Mouse (Mus musculus) heart, postnatal 4 days (tissue): ENCODE data around the gene Tpi1. TPM values are rescaled to one million over a fixed set of nuclear protein-coding genes. Genes with fewer than 3 reads are reported as not detected.
"Not testable (repeated sequence)": the region's sequence is repeated elsewhere in the genome, so short reads cannot be mapped to it uniquely, and the experiment has no call there.

Experiments used
- DNase-seq: peaks from one replicate; pipeline ENCODE4 v3.0.0; 2021
- total RNA-seq, 2 experiments: library from RNA; stranded (reverse); gene quantifications; 2 replicates each; pipeline ENCODE4 v1.2.3; 2021

Tpi1 gene
- total RNA-seq, 2 experiments from 2014 or later: 977 to 982 TPM

GRCm38 (mm10) chr6:124808358-124809012 is 5.6 kb downstream of the Tpi1 start, which contains the start of gene Spsb2:
TSS of gene Spsb2 (plus strand) at chr6:124808661.
- DNase-seq: peak; percentile 82

DNA sequence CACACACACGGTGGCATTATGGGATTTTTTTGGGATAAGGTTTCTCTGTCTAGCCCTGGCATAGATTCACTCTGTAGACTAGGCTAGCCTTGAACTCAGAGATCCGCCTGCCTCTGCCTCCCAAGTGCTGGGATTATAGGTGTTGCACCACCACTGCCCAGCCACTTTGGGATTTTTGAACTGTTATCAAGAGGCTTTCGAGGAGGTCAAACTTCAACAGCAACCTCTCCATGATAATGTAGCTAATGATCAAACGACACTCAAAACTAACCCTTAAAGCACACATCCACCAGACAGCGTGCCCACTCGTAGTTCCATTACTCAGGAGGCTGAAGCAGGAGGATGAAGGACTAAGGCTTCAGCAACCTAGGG is 6.1 kb downstream of the Tpi1 start:
- DNase-seq: no peak

DNA sequence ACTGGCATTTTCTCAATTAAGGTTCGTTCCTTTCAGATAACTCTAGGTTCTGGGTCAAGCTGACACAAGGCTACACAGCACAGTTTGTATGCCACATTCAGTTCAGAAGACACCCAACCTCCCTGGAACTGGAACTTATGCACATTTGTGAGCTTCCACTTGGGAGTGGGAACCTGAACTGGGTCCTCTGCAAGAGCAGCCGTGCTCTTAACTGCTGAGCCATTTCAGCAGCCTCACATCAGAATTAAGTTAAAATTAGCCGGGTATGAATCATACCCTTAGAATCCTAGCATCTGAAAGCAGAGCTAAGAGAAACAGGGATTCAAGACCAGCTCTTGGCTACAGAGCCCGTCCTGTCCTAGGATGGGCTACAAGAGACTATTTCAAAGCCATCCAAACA is 6.7 kb downstream of the Tpi1 start:
- no peak for DNase-seq

DNA sequence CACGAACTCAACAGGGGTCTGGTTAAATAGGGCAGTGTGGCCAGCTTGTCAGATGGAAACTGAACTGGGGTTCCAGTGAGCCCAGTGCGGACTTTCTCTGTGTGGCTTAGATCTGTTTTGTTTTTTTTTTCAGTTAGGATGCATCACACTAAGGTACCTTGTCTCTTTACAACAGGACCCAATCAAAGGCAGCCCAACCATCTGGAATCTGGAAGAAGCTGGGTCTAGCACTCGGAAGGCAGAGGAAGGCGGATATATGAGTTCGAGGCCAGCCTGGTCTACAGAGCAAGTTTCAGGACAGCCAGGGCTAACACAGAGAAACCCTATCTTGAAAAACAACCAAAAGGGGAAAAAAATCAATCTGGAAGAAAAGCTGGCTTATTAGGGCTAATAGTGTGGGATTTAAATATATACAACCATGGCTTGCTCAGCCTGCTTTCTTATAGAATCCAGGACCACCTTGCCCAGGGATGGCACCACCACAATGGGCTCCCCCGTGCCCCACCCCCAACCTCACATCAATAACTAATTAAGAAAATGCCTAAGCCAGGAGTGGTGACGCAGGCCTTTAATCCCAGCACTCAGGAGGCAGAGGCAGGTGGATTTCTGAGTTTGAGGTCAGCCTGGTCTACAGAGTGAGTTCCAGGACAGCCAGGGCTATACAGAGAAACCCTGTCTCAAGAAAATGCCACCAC is 7.5 kb downstream of the Tpi1 start:
- DNase-seq: no peak

- peak; percentile 95 for DNase-seq
Measured at GRCm38 (mm10) chr6:124805341-124806321, 8.5 kb downstream of the Tpi1 start.

DNA sequence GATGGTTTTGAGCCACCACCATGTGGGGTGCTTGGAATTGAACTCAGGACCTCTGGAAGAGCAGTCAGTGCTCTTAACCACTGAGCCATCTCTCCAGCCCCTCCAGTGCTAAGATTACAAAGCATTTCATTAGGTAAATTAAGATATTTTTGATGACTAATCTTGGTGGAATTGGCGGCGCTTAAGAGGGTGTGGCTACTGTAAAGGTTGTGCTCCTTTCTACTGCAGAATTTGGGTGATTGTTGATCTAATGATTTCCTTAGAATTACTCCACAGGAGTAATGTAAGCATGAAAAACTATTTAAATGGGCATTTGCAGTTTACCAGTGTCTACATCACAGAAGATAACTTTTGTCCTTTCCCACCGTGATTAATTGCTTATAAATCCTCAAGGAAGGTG is 9.8 kb downstream of the Tpi1 start:
- DNase-seq: no peak

DNA sequence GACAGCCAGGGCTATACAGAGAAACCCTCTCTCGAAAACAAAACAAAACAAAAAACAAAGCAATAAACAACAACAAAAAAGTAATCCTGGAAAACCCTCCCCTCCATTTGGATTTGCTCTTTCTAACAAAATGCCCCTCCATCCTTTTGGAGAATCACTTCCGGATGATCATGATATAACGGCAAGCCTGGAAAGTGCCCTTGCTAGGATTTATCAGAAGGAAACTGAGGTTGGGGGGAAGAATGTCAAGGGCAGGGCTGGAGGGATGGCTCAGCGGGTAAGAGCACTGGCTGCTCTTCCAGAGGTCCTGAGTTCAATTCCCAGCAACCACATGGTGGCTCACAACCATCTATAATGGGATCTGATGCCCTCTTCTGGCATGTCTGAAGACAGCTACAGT is 10.4 kb downstream of the Tpi1 start:
- DNase-seq: not testable (repeated sequence)

DNA sequence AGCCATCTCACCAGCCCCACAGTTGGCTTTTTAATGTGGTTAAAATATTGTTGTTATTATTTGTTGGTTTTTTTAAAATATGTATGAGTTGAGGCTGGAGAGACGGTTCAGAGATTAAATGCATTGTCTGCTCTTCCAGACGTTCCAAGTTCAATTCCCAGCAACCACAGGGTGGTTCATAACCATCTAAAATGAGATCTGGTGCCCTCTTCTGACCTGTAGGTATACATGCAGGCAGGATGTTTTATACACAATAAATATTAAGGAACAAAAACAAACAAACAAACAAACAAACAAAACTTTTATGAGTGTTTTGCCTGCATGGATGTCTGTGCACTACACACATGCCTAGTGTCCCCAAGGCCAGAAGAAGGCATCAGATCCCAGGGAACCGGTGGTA is 11.0 kb downstream of the Tpi1 start:
- DNase-seq: no peak

DNA sequence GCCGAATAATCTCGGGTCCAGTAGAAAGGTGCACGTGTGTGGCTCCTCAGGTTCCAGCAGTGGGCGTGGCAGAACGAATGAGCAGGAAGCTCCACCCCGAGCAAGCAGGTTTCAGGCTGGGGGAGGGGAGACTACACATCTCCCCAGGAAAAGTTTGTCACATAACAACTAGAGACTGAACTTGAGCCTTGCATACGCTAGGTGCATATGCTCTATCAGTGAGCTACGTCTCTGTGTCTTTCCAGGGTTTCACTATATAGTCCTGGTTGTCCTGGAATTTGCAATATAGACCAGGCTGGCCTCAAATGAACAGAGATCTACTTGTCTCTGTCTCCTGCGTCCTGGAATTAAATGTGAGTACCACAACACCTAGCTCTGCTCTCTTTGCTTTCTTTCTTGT is 11.7 kb downstream of the Tpi1 start:
- DNase-seq: not testable (repeated sequence)

GRCm38 (mm10) chr6:124796200-124796599 is 17.9 kb downstream of the Tpi1 start:
- no peak for DNase-seq

DNA sequence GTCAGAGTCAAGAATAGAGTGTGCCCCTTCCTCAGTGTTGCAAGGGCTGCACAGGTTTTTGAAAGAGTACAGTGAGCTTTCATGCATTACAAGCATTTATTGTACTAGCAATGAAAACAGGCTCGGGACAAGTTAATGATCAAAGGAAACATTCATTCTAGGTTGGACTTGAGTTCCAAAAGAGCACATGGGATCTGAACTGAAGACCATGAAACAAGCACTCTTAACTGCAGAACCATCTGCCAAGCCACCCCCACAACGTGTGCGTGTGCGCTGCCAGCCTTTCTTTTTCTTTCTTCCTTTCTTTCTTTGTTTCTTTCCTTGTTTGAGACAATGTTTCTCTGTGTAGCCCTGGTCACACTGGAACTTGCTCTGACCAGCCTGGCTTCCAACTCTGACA is 18.3 kb downstream of the Tpi1 start:
- DNase-seq: no peak

DNA sequence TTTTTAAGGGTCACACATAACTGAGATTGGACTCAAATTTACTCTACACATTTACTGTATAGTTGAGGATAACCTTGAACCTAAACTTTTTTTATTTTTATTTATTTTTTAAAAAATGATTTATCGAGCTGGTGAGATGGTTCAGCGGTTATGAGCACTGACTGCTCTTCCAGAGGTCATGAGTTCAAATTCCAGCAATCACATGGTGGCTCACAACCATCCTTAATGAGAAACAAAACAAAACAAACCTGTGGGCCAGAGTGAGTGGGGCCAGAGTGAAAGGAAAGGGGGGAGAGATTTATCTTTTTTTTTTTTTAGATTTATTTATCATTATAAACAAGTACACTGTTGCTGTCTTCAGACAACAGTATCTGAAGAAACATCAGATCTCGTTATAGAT is 22.2 kb downstream of the Tpi1 start:
- DNase-seq: no peak

DNA sequence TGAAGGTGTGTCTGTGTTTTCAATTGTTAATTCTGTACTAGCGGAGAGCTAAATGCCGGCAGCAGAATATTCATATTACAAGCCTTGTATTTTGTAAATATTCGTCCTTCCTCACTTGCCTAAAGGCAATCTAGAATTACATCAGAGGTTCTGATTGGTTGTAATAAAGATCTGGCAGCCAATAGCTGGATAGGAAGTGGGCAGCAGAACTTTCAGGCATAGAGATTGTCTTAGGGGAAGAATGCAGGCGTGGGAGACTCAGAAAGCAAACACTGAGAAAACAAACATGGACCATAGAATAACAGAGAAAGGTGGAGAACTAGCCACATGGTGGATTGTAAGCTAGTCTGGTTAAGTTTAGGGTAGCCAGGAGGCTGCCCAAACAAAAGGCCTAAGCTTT is 24.0 kb downstream of the Tpi1 start:
- no peak for DNase-seq

GRCm38 (mm10) chr6:124789519-124789918 is 24.6 kb downstream of the Tpi1 start:
- DNase-seq: no peak

GRCm38 (mm10) chr6:124787722-124788121 is 26.4 kb downstream of the Tpi1 start:
- no peak for DNase-seq

DNA sequence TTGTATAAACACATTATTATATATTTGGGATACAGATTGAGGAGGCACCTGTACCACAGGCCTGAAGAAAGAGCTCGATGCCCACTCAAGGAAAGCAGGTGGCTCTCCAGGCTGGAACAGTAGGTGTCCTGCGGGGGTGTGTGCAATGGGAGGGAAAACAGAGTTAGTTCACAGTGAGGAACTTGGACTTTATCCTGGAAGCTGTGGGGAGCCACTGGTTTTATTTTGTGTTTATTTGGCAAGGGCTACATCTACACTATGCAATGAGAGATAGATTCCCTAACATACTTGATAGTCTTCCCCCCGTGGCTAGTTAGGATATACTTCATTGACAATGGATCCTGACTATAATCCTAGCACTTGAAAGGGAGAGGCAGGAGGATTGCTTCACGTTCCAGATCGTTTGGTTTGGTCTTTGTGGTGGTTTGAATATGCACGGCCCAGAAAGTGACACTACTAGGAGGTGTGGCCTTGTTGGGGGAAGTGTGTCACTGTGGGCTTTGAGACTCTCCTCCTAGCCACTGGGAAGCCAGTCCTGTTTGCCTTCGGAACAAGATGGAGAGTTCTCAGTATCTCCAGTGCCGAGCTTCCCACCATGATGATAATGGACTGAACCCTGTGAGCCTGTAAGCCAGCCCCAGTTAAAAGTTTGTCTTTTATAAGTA is 27.2 kb downstream of the Tpi1 start:
- no peak for DNase-seq

DNA sequence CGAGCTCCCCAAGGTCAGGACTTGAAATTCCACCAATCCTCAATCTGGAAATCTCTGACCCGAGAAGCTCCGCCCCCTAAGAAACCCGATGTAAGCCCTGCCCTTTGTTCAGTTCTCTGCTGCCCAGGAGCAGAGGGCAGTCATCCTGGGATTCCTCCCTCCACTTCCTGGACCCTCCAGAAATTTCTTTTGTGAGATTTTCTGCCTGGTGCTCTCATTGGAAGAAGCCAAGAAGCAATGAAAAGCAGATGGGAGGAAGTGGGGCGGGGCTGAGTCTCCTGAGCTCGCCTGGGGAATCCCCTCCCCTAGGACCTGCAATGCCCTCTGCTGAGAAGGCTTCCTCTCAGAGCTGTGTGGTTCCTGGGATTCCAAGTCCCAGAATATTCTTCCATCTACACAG is 31.7 kb downstream of the Tpi1 start:
- no peak for DNase-seq

- DNase-seq: no peak
Measured at GRCm38 (mm10) chr6:124780917-124781316, 33.2 kb downstream of the Tpi1 start.

GRCm38 (mm10) chr6:124779984-124780416 is 34.1 kb downstream of the Tpi1 start:
- no peak for DNase-seq

- peak; percentile 51 for DNase-seq
Measured at GRCm38 (mm10) chr6:124779222-124779983, 34.7 kb downstream of the Tpi1 start, which contains the start of gene Lrrc23. TSS of gene Lrrc23 (minus strand) at chr6:124779727.

DNA sequence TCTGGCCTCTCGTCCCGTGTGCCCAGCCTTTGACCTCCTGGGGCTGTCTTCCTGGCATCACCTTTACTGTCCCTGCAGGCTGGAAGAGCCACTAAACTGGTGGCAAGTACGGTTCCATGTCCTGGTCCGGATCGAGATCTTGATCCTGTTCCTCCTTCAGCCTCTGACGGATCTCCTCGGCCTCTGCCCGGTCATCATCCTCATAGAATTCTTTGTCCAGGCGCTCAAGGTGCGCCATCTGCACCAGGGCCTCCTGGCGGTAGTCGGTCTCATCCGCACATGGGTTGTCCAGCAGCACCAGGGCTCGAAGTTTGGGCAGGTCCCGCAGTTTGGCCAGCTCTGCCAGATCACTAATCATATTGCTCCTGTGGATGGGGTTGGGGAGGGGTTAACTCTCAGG is 43.6 kb downstream of the Tpi1 start:
- DNase-seq: no peak

- DNase-seq: no peak
Measured at GRCm38 (mm10) chr6:124770013-124770412, 44.1 kb downstream of the Tpi1 start.
